Mouse (Mus musculus) B cell, adult 67 days (primary cell): ENCODE results near the gene Chchd2. TPM values are rescaled to one million over a fixed set of nuclear protein-coding genes. Genes with fewer than 3 reads are reported as not detected.

Experiments used
- total RNA-seq, 2 experiments: library from RNA; stranded (reverse); gene quantifications; 4 replicates each; pipeline ENCODE4 v1.2.4; 2023

The Chchd2 gene
- 100 to 1,000 TPM; 139 to 157 TPM for total RNA-seq

DNA sequence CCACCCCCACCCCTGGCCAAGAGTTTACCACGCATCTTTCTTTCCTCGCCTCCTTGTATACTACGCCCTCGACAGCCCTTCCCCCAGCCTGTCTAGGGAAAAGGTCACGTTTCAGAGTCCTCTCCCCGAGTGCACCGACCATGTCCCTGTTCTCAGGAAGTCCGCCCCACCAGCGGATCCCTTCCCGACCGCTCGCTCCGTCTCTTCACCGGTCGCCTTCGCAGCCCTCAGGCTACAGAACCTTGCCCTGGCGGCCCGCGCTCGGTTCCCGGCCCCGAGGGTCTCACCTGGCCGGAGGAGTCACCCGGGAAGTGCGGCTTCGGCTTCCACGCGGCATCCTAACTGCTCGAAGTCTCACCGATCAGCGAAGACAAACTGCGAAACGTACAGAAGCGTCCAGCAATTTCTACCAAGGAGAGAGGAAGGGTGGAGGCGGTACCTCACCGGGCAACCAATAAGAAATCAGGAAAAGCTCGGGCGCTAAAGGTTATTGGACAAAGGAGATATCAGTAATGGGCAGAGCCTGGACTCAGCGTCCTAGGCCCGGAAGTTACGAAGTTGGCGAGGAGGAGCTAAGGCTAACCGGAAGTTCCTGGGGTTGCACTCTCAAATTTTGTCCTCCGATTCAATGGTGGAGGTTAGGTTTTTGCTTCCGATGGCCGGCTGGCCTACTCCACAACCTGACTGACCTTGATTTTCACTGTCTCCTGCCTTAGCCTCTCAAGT lies at the start of gene Chchd2:
TSS of gene Chchd2 (minus strand) at position 560 of the 726 bp plus-strand sequence.

DNA sequence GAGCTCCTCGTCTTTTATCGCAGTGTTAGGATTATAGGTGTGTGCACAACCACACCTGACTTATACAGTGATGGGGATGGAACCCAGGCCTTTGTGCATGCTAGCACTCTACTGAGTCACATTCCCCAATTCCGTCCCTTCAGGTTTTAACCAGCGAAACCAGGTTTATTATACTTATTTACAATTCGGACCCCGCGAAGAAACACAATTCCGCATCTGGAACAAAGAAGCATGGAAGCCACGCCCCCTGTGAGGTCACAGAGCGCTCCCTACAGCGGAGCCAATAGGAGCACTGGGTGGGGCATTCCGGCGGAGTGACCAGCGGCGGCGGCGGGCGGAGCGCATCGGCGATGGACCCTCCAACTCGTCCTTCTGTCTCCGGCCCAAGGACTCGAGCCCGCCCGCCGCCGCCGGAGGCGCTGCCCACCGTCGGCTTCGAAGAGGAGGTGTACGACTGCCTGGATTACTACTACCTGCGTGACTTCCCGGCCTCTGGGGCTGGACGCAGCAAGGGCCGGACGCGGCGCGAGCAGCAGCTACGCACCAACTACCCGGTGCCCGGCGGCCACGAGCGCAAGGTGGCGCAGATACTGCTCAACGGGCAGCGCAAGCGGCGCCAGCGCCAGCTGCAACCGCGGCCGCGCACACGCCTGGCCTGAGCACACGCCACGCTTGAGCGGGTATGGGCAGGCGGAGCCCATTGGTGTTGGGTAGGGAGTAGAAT lies 21.1 kb upstream of the Chchd2 start, which contains the start of gene Nupr1l:
TSS of gene Nupr1l (plus strand) at position 299 of the 724 bp plus-strand sequence.

DNA sequence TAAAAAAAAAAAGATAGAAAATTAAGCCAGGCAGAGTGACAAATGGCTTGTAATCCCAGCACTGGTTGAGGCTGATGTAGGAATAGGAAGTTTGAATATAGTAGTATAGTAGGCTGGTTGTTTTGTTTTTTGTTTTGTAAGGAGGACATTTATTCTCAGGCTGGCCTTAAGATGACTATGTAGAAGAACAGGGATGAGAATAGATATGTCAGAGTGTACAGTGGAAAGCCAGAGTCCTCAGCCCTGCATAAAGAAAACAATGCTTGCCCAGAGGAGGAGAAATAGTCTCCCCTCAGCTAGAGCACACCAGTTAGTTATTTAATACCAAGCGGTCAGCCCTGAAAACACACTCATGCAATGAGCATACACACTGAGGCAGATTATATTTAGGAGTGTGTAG lies 11.2 kb upstream of the Chchd2 start, which contains the start of gene Phkg1:
TSS of gene Phkg1 (minus strand) at position 101 of the 400 bp plus-strand sequence.

GRCm38 (mm10) chr5:129895198-129896088 lies 8.2 kb upstream of the Chchd2 start, which contains the start of gene Zbed5:
Gene Zbed5, plus strand, starts transcription at chr5:129895723.

GRCm38 (mm10) chr5:129846752-129847557 lies 40.3 kb downstream of the Chchd2 start, which contains the start of gene Sumf2:
Gene Sumf2, plus strand, starts transcription at chr5:129846986.

Other genes with a start within 250 kb of the Chchd2 start
- 1 to 10 TPM; 2.7 to 2.8 TPM for gene Zfp11, start 217.4 kb downstream of the Chchd2 start, total RNA-seq
- not detected for gene Sept14, start 179.0 kb downstream of the Chchd2 start, total RNA-seq
- gene Mrps17, start 172.0 kb downstream of the Chchd2 start, total RNA-seq: 10 to 100 TPM; 40.7 to 54.2 TPM
- gene Nipsnap2, start 162.4 kb downstream of the Chchd2 start, total RNA-seq: 10 to 100 TPM; 31.0 to 40.7 TPM
- 10 to 100 TPM; 12.8 to 15.9 TPM for gene Psph, start 100.0 kb downstream of the Chchd2 start, total RNA-seq
- 10 to 100 TPM; 10.2 to 13.9 TPM for gene Sumf2, start 40.5 kb downstream of the Chchd2 start, total RNA-seq
- 1 to 10 TPM; 1.1 to 3.3 TPM for gene Zbed5, start 8.3 kb upstream of the Chchd2 start, total RNA-seq
- gene Phkg1, start 11.1 kb upstream of the Chchd2 start, total RNA-seq: under 1 TPM in 1 of 2 experiments, not detected in 1; 0.56 TPM
- gene Nupr1l, start 21.1 kb upstream of the Chchd2 start, total RNA-seq: 1 to 10 TPM in 1 of 2 experiments, under 1 TPM in 1; 0.59 to 4.9 TPM
- gene Vkorc1l1, start 54.5 kb upstream of the Chchd2 start, total RNA-seq: 10 to 100 TPM; 13.8 to 15.7 TPM
- gene Gusb, start 115.6 kb upstream of the Chchd2 start, total RNA-seq: 10 to 100 TPM; 34.8 to 40.1 TPM
- gene Asl, start 141.8 kb upstream of the Chchd2 start, total RNA-seq: 10 to 100 TPM; 14.1 to 14.3 TPM
- gene Crcp, start 141.8 kb upstream of the Chchd2 start, total RNA-seq: 10 to 100 TPM; 21.0 to 27.9 TPM
- gene Tpst1, start 185.9 kb upstream of the Chchd2 start, total RNA-seq: 10 to 100 TPM; 35.5 to 46.5 TPM